Mouse (Mus musculus) liver, embryonic 18 days (tissue): ENCODE results near the gene Serpinb9g. TPM values are rescaled to one million over a fixed set of nuclear protein-coding genes. Genes with fewer than 3 reads are reported as not detected.

Experiments
- polyA plus RNA-seq: library from polyadenylated mRNA; depleted of rRNA; stranded (reverse); fragments of >200 nt; gene quantifications from 2 replicates; pipeline ENCODE4 v1.2.3, GENCODE M21; 2012; rRNA removed

Gene Serpinb9g
- not detected in 2 replicates for polyA plus RNA-seq

GRCm38 (mm10) chr13:33484490-33484889, at the start of gene Serpinb9g:
Gene Serpinb9g, plus strand, starts transcription at chr13:33484790.

Other genes with a start within 250 kb of the Serpinb9g start
- gene Serpinb9e, start 235.2 kb upstream of the Serpinb9g start, polyA plus RNA-seq = 0.01 TPM in 1 of 2 replicates, not detected in the other
- not detected in 2 replicates for gene Serpinb9f, start 160.7 kb upstream of the Serpinb9g start, polyA plus RNA-seq
- gene Gm11397, start 89.0 kb upstream of the Serpinb9g start, polyA plus RNA-seq = not detected in 2 replicates
- not detected in 2 replicates for gene Serpinb6d, start 176.6 kb downstream of the Serpinb9g start, polyA plus RNA-seq